15 mouse cellular contexts compared by ENCODE assay signal in the genomic region with DNA sequence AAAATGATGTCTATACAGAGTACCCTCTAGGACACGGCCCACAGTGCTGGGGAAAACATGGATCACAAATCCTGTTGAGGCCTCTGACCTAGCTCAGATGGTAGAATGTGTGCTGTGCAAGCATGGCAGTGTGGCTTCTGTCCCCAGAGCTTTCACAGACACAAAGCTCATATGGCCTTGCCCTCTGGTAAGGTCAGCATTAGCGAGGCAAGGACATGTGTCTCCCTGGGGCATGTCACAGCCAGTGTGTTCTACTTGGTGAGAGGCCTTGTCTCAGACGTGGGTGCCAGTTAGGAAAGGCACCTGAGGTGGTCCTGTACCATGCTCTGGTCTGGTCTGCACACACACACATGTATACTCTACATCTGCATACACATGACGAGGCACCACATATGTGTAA. TPM values are rescaled to one million over a fixed set of nuclear protein-coding genes. Genes with fewer than 3 reads are reported as not detected.
DNase-seq lines count a peak whose midpoint lies in the region; ATAC-seq and TF ChIP-seq lines count a peak whose summit lies in the region.
"Had no signal": no experiment of that assay in that cellular context is flagged by ENCODE, and none has a peak within 500 bp of the region (broad histone marks: within the 10 kb centered on the region; RNA-seq: fewer than 3 reads in every experiment).

No protein-coding gene starts in this region.

- H3K27me3 ChIP-seq in heart, adult 2 months (ENCODE audit: control insufficient read depth, insufficient read depth, low read length): no peaks in the 10 kb centered on the region
- no peaks in the 10 kb centered on the region for H3K27me3 ChIP-seq in heart, embryonic 16.5 days (ENCODE audit: control insufficient read depth, insufficient read depth, low read length)
- H3K27me3 ChIP-seq in liver, postnatal 0 days (ENCODE audit: insufficient read depth, low read length): no peaks in the 10 kb centered on the region
- no peaks in the 10 kb centered on the region for H3K27me3 ChIP-seq in midbrain, embryonic 15.5 days (replicated peaks)
- H3K27me3 ChIP-seq: hindbrain, embryonic 13.5 days; limb, embryonic 13.5 days had no signal

- 75% methylated on average over 4 of the region's 4 CpGs for whole genome bisulfite sequencing in heart, adult 2 months
- 60% methylated on average over 4 of the region's 4 CpGs for WGBS in heart, embryonic 16.5 days
- 57% methylated on average over 4 of the region's 4 CpGs for WGBS in liver, postnatal 0 days (ENCODE audit: insufficient replicate concordance)
- 77% methylated on average over 4 of the region's 4 CpGs for WGBS in midbrain, embryonic 15.5 days

- H3K9me3 ChIP-seq in heart, embryonic 16.5 days (replicated peaks; ENCODE audit: control insufficient read depth, low read length): no peaks in the 10 kb centered on the region
- no peaks in the 10 kb centered on the region for H3K9me3 ChIP-seq in liver, postnatal 0 days (ENCODE audit: low read length)
- H3K9me3 ChIP-seq in midbrain, embryonic 15.5 days: no peaks in the 10 kb centered on the region
- H3K9me3 ChIP-seq: embryonic facial prominence, embryonic 10.5 days; hindbrain, embryonic 13.5 days; limb, embryonic 13.5 days had no signal

- DNase-seq in heart, adult 2 months: no peak
- no peak for DNase-seq in heart, postnatal 4 days
- no peak for DNase-seq in heart, adult 11 months
- no peak for DNase-seq in liver, postnatal 0 days
- DNase-seq: cerebellum, adult 8-10 months; kidney, postnatal 10 days; lung, adult 2 months had no signal

- H3K36me3 ChIP-seq in heart, adult 2 months (ENCODE audit: control insufficient read depth, insufficient read depth, low read length): peaks cover 15% of the 10 kb centered on the region
- H3K36me3 ChIP-seq in heart, embryonic 16.5 days (ENCODE audit: control insufficient read depth, insufficient read depth): no peaks in the 10 kb centered on the region
- H3K36me3 ChIP-seq in liver, postnatal 0 days (replicated peaks; ENCODE audit: insufficient read depth, low read length): no peaks in the 10 kb centered on the region
- H3K36me3 ChIP-seq in midbrain, embryonic 15.5 days (replicated peaks): no peaks in the 10 kb centered on the region
- H3K36me3 ChIP-seq: hindbrain, embryonic 13.5 days; limb, embryonic 13.5 days had no signal

- 0 out of 2 replicates have a peak, but pooled peaks have one; percentile 14 for ATAC-seq in heart, embryonic 16.5 days (replicated peaks; ENCODE audit: extremely low read depth, insufficient read depth, low FRiP score)
- 0 out of 2 replicates have a peak, but pooled peaks have one; percentile 16 for ATAC-seq in liver, postnatal 0 days
- no peak for ATAC-seq in midbrain, embryonic 15.5 days (replicated peaks)
- ATAC-seq: forebrain, embryonic 14.5 days; inflammation-experienced regulatory T-cells, adult 6 months had no signal

- H3K9ac ChIP-seq in heart, adult 2 months (ENCODE audit: low read depth, low read length): 0 out of 2 replicates have a peak overlapping the region, but pooled peaks have one; percentile 3
- H3K9ac ChIP-seq in heart, embryonic 16.5 days (ENCODE audit: low read length): peak overlapping the region; percentile 35
- H3K9ac ChIP-seq in liver, postnatal 0 days (replicated peaks): no peak overlapping the region
- no peak overlapping the region for H3K9ac ChIP-seq in midbrain, embryonic 15.5 days
- H3K9ac ChIP-seq: hindbrain, embryonic 13.5 days had no signal

- intact Hi-C loops in heart, adult 2 months (cut with DNase I): no loop called here

- TF ChIP-seq CTCF in heart, adult 2 months (IDR thresholded peaks at IDR 0.05): no peak
- TF ChIP-seq CTCF in liver, postnatal 0 days (IDR thresholded peaks at IDR 0.05; ENCODE audit: low read depth): no peak

- no peak for TF ChIP-seq EP300 in heart, adult 2 months (IDR thresholded peaks at IDR 0.05; ENCODE audit: insufficient read depth, low read depth, low read length)
- no peak for TF ChIP-seq EP300 in liver, postnatal 0 days (IDR thresholded peaks at IDR 0.05; ENCODE audit: low read depth)

- no peak for TF ChIP-seq POLR2A in heart, adult 2 months (IDR thresholded peaks at IDR 0.05; ENCODE audit: insufficient read depth, low read depth, low read length)

- peaks cover 29% of the 10 kb centered on the region for H3K4me1 ChIP-seq in heart, adult 2 months (ENCODE audit: control insufficient read depth, insufficient read depth, low read length)
- H3K4me1 ChIP-seq in heart, embryonic 16.5 days (ENCODE audit: control insufficient read depth, insufficient read depth, low read length): peaks cover 60% of the 10 kb centered on the region
- H3K4me1 ChIP-seq in brown adipose tissue, adult 24 weeks (ENCODE audit: control insufficient read depth, insufficient read depth, insufficient read length, low read length): peaks cover 18% of the 10 kb centered on the region
- H3K4me1 ChIP-seq in liver, postnatal 0 days (ENCODE audit: insufficient read depth): peaks cover 15% of the 10 kb centered on the region
- peaks cover 13% of the 10 kb centered on the region for H3K4me1 ChIP-seq in midbrain, embryonic 15.5 days

- H3K4me2 ChIP-seq in heart, embryonic 16.5 days (ENCODE audit: low read depth, low read length): no peak overlapping the region
- H3K4me2 ChIP-seq in liver, postnatal 0 days (ENCODE audit: low read depth, low read length): no peak overlapping the region
- H3K4me2 ChIP-seq in midbrain, embryonic 15.5 days: no peak overlapping the region
- H3K4me2 ChIP-seq: hindbrain, embryonic 13.5 days; limb, embryonic 13.5 days had no signal

- peak overlapping the region; percentile 80 for H3K27ac ChIP-seq in heart, adult 2 months
- H3K27ac ChIP-seq in heart, embryonic 16.5 days (ENCODE audit: low read length): peak overlapping the region; percentile 89
- H3K27ac ChIP-seq in brown adipose tissue, adult 24 weeks (replicated peaks; ENCODE audit: low read depth, low read length): peak overlapping the region; percentile 79
- no peak overlapping the region for H3K27ac ChIP-seq in liver, postnatal 0 days (ENCODE audit: low read depth)
- no peak overlapping the region for H3K27ac ChIP-seq in midbrain, embryonic 15.5 days
- H3K27ac ChIP-seq: embryonic facial prominence, embryonic 10.5 days; hindbrain, embryonic 13.5 days had no signal

- H3K79me2 ChIP-seq in heart, adult 2 months (replicated peaks; ENCODE audit: control insufficient read depth, insufficient read depth, low read length): peaks cover 11% of the 10 kb centered on the region

- no peak overlapping the region for H3K4me3 ChIP-seq in heart, adult 2 months
- no peak overlapping the region for H3K4me3 ChIP-seq in heart, embryonic 16.5 days (ENCODE audit: low read length)
- no peak overlapping the region for H3K4me3 ChIP-seq in brown adipose tissue, adult 24 weeks (ENCODE audit: insufficient read depth, low read depth, low read length)
- no peak overlapping the region for H3K4me3 ChIP-seq in liver, postnatal 0 days (ENCODE audit: low read depth, low read length)
- no peak overlapping the region for H3K4me3 ChIP-seq in midbrain, embryonic 15.5 days
- H3K4me3 ChIP-seq: embryonic facial prominence, embryonic 10.5 days; hindbrain, embryonic 13.5 days; limb, embryonic 13.5 days had no signal

RNA-seq across cellular contexts. Expression of gene Lpp, which starts 30.4 kb away (rescaled TPM):
- 10 to 100 TPM; 23.6 to 25.1 TPM for total RNA-seq in heart, adult 2 months (2021)
- 7.7 and 14.3 TPM in 2 replicates for polyA plus RNA-seq in heart, adult 2 months (2012; rRNA removed)
- total RNA-seq in heart, postnatal 4 days (2021): 10 to 100 TPM; 77.6 to 80.1 TPM
- polyA plus RNA-seq in heart, embryonic 16.5 days (2015; fragmentation: Nextera tagmentation; extraction: Ambion mirVana): 42.6 and 46.2 TPM in 2 replicates
- 6.7 and 7.2 TPM in 2 replicates for polyA plus RNA-seq in brown adipose tissue, adult 24 weeks (2012; ENCODE audit: insufficient read depth, insufficient read length, missing spikeins)
- polyA plus RNA-seq in liver, postnatal 0 days (2015; fragmentation: Nextera tagmentation; extraction: Ambion mirVana): 9.1 and 10.7 TPM in 2 replicates
- polyA plus RNA-seq in midbrain, embryonic 15.5 days (2015; fragmentation: Nextera tagmentation; extraction: Ambion mirVana): 10.4 and 12.2 TPM in 2 replicates

Comparison
In these comparisons a context has a peak if more than half of its experiments do, and no peak if none do; other contexts are left out.
1. H3K27ac ChIP-seq: peak in heart, adult 2 months (single experiment), heart, embryonic 16.5 days (single experiment) and brown adipose tissue, adult 24 weeks (single experiment); none in liver, postnatal 0 days (single experiment) and midbrain, embryonic 15.5 days (single experiment).
2. H3K9ac ChIP-seq: peak in heart, adult 2 months (single experiment) and heart, embryonic 16.5 days (single experiment); none in liver, postnatal 0 days (single experiment) and midbrain, embryonic 15.5 days (single experiment).